Mouse (Mus musculus): ENCODE results near the gene Asb10. TPM values are rescaled to one million over a fixed set of nuclear protein-coding genes. Genes with fewer than 3 reads are reported as not detected.

Asb10 gene
- polyA plus RNA-seq, 1 experiment from 2014 or later = 0.37 TPM

DNA sequence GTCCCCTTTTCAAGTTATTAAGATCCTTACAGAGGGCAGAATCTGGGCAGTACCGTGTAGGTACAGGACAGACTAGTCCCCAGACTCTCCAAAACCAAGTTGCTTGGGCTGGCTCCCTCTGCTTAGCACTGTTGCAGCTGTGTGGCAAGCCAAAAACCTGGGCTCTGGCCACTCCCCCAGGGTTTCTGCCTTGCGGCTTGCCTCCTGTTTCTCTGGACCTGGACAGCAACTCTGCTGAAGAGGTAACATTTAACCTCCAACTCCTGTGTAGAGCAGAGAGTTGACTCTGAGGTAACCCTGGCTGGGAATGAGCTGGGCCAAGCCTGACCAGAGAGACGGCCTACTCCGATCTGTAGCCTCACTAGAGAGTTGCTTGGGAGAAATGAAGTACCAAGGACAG is 38.0 kb downstream of the Asb10 start:
- Histone ChIP-seq H3K9me3 (no peaks in the 10 kb centered on the region), H3K36me3 (peaks cover 51% of the 10 kb centered on the region), H3K9ac (no peak overlapping the region), H3K27me3 (replicated peaks) (peaks cover 13% of the 10 kb centered on the region; the same call in 1 of the 2 replicates), H3K4me2 (replicated peaks) (no peak overlapping the region), H3K4me1 (peaks cover 34% of the 10 kb centered on the region), H3K27ac (no peak overlapping the region), H3K4me3 (no peak overlapping the region)
- WGBS = 76% methylated on average over 4 of the region's 4 CpGs
- ATAC-seq (ENCODE audit: low FRiP score, low read depth) = no peak

DNA sequence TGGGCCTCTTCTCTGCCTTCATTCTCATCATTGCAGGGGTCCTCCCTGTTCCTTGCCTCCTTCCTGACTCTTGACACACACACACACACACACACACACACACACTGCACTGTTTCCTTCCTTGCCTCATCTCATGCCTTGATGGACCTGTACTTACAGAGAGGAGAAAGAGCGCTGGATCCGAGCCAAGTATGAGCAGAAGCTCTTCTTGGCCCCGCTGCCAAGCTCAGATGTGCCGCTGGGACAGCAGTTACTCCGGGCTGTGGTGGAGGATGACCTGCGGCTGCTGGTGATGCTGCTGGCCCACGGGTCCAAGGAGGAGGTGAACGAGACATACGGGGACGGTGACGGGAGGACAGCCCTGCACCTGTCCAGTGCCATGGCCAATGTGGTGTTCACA is 39.9 kb downstream of the Asb10 start:
- Histone ChIP-seq H3K27me3 (replicated peaks) (peaks cover 13% of the 10 kb centered on the region; the same call in 1 of the 2 replicates), H3K36me3 (peaks cover 65% of the 10 kb centered on the region), H3K4me3 (no peak overlapping the region), H3K9ac (no peak overlapping the region), H3K9me3 (no peaks in the 10 kb centered on the region), H3K27ac (no peak overlapping the region), H3K4me2 (replicated peaks) (no peak overlapping the region), H3K4me1 (peaks cover 51% of the 10 kb centered on the region)
- no peak for ATAC-seq (ENCODE audit: low FRiP score, low read depth)
- WGBS = 90% methylated on average over 11 of the region's 11 CpGs

DNA sequence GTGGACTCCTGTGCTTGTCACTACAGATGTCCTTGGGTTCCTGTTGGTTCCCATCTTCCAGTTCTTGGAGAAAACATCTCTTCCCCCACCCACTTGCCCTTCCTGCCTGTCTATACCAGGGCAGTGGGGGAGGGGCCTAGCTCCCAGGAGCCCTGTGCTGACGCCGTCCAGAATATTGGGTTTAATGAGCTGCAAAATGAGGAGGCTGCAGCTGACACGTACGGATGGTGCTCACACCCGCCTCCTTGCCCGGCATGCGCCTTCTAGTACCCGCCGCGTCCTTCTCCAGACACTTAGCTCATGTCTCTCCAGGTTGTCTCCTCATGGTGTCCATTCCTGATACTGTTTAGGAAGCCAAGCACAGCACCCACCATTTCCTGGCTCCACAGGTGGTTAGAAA is 41.7 kb downstream of the Asb10 start:
- Histone ChIP-seq H3K4me2 (replicated peaks) (no peak overlapping the region), H3K27ac (no peak overlapping the region), H3K4me1 (peaks cover 50% of the 10 kb centered on the region), H3K36me3 (peaks cover 73% of the 10 kb centered on the region), H3K27me3 (replicated peaks) (peaks cover 8% of the 10 kb centered on the region; the same call in 1 of the 2 replicates), H3K4me3 (no peak overlapping the region), H3K9ac (no peak overlapping the region), H3K9me3 (no peaks in the 10 kb centered on the region)
- 51% methylated on average over 10 of the region's 10 CpGs for WGBS
- 0 out of 2 replicates have a peak, but pooled peaks have one; percentile 15 for ATAC-seq (ENCODE audit: low FRiP score, low read depth)

DNA sequence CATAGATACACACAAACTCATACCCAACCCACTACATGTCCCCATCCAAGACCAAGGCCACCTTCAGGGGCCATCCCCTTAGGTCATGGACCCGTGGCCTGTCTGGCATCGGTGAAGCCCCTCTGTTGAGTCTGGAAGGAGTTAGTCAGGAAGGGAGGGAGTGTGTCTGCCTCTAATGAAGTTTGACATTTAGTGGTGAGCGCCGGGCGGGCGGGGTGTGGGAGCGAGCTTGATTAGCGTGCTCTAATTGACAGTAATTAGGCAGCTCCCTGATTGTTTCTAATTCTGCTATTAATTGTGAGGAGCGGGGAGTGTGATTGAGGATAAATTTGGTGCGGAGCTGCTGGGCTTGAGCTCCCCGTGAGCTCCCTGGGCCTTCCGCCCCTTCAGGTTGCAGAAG is 43.3 kb downstream of the Asb10 start:
- peaks cover 84% of the 10 kb centered on the region for H3K36me3 ChIP-seq
- H3K27me3 ChIP-seq (replicated peaks) = no peaks in the 10 kb centered on the region
- ATAC-seq (ENCODE audit: low FRiP score, low read depth) = no peak
- H3K27ac ChIP-seq = no peak overlapping the region
- H3K4me2 ChIP-seq (replicated peaks) = no peak overlapping the region
- peaks cover 50% of the 10 kb centered on the region for H3K4me1 ChIP-seq
- H3K9ac ChIP-seq = no peak overlapping the region
- no peak overlapping the region for H3K4me3 ChIP-seq
- no peaks in the 10 kb centered on the region for H3K9me3 ChIP-seq
- WGBS = 76% methylated on average over 12 of the region's 12 CpGs

DNA sequence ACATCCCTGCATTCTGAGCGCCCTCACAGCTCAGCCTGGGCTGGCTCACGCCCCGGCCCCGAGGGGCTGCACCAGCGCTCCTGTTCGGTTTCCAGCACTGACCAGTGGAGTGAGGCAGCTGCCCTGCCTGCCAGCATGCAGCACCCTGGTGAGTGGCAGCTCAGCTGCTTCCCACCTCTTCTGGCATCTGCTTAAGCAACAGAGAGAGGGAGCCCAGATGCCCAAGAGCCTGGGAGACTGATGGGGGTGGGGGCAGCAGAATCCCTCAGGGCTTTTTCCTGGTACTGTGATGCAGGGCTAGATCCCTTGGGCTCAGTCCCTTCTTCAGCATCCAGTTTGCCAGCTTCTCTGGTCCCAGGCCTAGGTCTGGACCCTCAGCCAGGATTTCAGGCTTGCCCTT is 44.0 kb downstream of the Asb10 start:
- no peaks in the 10 kb centered on the region for H3K27me3 ChIP-seq (replicated peaks)
- peaks cover 50% of the 10 kb centered on the region for H3K4me1 ChIP-seq
- peaks cover 85% of the 10 kb centered on the region for H3K36me3 ChIP-seq
- ATAC-seq (ENCODE audit: low FRiP score, low read depth) = no peak
- H3K9ac ChIP-seq = no peak overlapping the region
- H3K27ac ChIP-seq = 0 out of 2 replicates have a peak overlapping the region, but pooled peaks have one; percentile 46
- H3K9me3 ChIP-seq = no peaks in the 10 kb centered on the region
- no peak overlapping the region for H3K4me2 ChIP-seq (replicated peaks)
- 62% methylated on average over 6 of the region's 6 CpGs for WGBS
- H3K4me3 ChIP-seq = no peak overlapping the region

DNA sequence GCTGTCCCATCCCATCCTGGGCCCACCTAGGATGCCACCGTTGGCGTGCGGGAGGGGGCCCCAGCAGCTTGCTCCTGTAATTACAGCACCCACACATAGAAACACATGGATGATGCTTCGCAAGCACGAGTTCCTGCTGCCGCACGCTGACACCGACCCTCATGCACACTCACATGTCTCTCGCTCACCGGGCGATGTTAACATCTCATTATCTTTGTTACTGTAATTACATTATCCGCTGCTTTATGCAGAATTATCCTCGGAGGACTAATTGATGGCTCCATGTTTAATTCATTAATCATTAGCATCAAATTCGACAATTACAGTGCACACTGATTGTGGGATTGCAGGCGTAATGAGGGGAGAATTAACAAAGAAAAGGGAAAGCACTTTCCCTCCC is 45.8 kb downstream of the Asb10 start:
- Histone ChIP-seq H3K4me1 (peaks cover 50% of the 10 kb centered on the region), H3K9ac (no peak overlapping the region), H3K4me2 (replicated peaks) (no peak overlapping the region), H3K27me3 (replicated peaks) (no peaks in the 10 kb centered on the region), H3K27ac (no peak overlapping the region), H3K36me3 (peaks cover 82% of the 10 kb centered on the region), H3K4me3 (no peak overlapping the region), H3K9me3 (no peaks in the 10 kb centered on the region)
- peak; percentile 11; the same call in 1 of the 2 replicates for ATAC-seq (ENCODE audit: low FRiP score, low read depth)
- 62% methylated on average over 15 of the region's 15 CpGs for WGBS

DNA sequence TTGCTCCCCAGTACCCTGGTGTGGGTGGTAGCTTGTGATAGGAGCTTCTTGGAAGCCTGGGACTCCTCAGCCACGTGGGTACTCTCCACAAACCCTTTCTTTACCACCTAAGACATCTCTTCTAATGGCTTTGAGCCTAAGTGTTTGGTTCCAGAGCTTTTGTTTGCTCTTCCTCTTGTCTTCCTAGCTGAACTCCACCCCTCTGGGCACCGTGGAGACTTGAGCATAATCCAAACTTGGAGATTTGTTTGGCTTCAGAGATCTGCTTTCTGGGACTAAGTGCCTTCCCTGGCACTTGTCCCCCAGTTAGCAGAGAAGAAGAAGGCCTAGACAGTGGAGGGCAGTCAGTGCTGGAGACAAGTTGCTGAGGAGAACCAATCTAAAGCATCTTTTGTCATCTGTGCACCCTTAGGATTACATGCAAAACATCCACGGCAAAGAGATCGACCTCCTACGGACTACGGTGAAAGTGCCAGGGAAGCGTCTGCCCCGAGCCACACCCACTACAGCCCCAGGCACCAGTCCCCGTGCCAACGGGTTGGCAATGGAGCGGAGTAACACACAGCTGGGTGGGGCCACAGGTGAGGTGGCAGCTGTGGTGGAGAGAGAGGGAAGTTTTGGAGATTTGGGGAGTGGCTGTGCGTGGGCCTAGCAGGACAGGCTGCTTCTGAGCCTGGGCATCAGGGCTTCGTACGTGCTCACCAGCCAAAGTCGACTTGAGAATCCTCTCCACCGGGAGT is 48.1 kb downstream of the Asb10 start:
- no peak overlapping the region for H3K9ac ChIP-seq
- H3K27me3 ChIP-seq (replicated peaks) = no peaks in the 10 kb centered on the region
- no peak overlapping the region for H3K4me2 ChIP-seq (replicated peaks)
- H3K4me3 ChIP-seq = no peak overlapping the region
- WGBS = 89% methylated on average over 16 of the region's 16 CpGs
- no peak for ATAC-seq (ENCODE audit: low FRiP score, low read depth)
- no peaks in the 10 kb centered on the region for H3K9me3 ChIP-seq
- no peak overlapping the region for H3K27ac ChIP-seq
- H3K4me1 ChIP-seq = peaks cover 34% of the 10 kb centered on the region
- H3K36me3 ChIP-seq = peaks cover 83% of the 10 kb centered on the region

DNA sequence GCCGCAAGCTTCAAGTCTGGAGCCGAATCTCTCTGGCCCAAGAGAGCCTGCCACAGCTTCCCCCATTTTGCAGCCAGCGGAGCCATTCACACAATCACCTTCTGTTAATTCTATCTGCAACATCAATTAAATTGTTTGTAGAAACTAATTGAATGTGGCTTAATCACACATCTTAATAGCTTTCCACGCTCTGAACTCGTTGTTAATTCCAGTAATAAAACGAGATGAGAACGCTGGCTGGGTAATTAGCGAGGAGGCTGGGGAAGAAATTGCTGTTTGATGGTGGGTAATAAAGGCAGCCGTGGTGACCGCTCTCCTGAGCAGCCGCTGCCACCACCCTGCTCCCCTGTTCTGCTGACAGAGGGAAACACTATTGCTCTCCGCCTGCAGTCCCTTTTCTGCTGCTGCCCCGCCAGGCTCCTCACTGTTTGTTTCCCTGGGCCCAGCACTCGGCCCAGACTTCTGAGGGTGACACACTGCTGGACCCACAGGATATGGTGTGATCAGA is 50.3 kb downstream of the Asb10 start:
- H3K4me2 ChIP-seq (replicated peaks) = no peak overlapping the region
- 24% methylated on average over 14 of the region's 14 CpGs for WGBS
- peaks cover 76% of the 10 kb centered on the region for H3K36me3 ChIP-seq
- no peak overlapping the region for H3K9ac ChIP-seq
- H3K27me3 ChIP-seq (replicated peaks) = no peaks in the 10 kb centered on the region
- no peaks in the 10 kb centered on the region for H3K9me3 ChIP-seq
- H3K27ac ChIP-seq = peak overlapping the region; percentile 32; the same call in 1 of the 2 replicates
- ATAC-seq (ENCODE audit: low FRiP score, low read depth) = no peak
- H3K4me1 ChIP-seq = peaks cover 33% of the 10 kb centered on the region
- no peak overlapping the region for H3K4me3 ChIP-seq

DNA sequence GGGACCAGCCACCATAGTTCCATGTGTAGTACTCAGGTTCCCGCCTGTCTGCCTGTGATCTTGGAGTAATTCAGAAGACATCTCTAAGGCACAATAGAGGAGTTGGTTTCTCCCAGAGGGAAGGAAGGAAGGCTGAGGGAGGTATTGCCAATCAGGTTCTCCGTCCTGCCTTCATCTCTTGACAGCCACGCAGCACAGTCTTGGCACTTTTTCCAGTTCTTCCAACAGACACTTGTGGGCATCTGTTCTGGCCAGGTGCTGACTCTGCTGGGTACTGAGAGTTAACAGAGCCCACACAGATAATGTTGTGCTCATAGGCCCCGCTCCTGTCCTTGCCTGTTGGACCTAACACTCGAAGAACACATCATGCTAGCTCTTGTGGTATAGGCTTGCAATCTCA is 54.0 kb downstream of the Asb10 start:
- ATAC-seq (ENCODE audit: low FRiP score, low read depth) = no peak
- no peak overlapping the region for H3K27ac ChIP-seq
- no peak overlapping the region for H3K9ac ChIP-seq
- no peak overlapping the region for H3K4me2 ChIP-seq (replicated peaks)
- H3K4me3 ChIP-seq = no peak overlapping the region
- H3K9me3 ChIP-seq = no peaks in the 10 kb centered on the region
- WGBS = 94% methylated on average over 5 of the region's 5 CpGs
- peaks cover 52% of the 10 kb centered on the region for H3K4me1 ChIP-seq
- H3K36me3 ChIP-seq = peaks cover 72% of the 10 kb centered on the region
- peaks cover 5% of the 10 kb centered on the region; the same call in 1 of the 2 replicates for H3K27me3 ChIP-seq (replicated peaks)

DNA sequence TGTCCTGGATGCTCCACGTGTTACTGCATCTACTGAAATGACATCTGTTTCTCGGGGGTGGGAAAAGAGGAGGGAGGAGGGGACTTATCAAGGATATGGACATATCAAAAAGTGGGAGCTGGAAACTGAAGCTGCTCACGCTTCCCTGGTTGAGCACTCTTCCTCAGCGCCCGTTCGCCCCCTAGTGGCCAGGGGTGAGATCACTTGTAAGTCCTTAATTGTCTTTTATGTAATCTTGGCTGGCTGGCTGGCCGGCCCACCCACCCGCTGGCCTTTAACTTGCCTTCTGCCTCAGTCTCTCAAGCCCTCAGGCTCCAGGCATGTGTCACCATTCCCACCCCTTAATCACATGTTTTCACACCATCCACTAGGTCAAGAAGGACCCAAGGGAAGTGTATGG is 54.7 kb downstream of the Asb10 start:
- ATAC-seq (ENCODE audit: low FRiP score, low read depth) = no peak
- no peaks in the 10 kb centered on the region for H3K9me3 ChIP-seq
- H3K27me3 ChIP-seq (replicated peaks) = peaks cover 5% of the 10 kb centered on the region; the same call in 1 of the 2 replicates
- peaks cover 56% of the 10 kb centered on the region for H3K4me1 ChIP-seq
- 3% methylated on average over 8 of the region's 8 CpGs for WGBS
- no peak overlapping the region for H3K4me2 ChIP-seq (replicated peaks)
- H3K27ac ChIP-seq = no peak overlapping the region
- H3K9ac ChIP-seq = no peak overlapping the region
- no peak overlapping the region for H3K4me3 ChIP-seq
- peaks cover 68% of the 10 kb centered on the region for H3K36me3 ChIP-seq

DNA sequence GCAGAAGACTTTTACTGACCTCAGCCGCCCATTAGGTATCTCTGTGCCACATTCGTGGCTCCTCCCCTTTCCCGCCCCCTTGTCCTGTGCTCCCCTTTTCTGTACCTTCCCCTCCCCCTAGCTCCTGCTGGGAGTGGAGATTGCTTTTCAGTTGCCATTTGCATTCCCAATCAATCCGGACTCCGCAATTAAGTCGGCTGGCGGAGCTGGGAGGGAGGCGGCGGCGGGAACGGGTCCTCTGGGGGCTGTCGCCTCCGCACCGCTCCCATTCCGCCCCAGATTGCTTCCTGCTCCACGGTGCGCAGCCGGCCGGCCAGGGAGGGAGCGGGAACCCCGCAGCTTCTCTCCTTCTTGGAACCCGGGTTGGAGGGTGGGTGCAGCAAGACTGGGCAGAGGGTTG is 55.8 kb downstream of the Asb10 start:
- Histone ChIP-seq H3K4me2 (replicated peaks) (peak overlapping the region; percentile 52), H3K9ac (peak overlapping the region; percentile 26; the same call in 1 of the 2 replicates), H3K9me3 (no peaks in the 10 kb centered on the region), H3K4me3 (no peak overlapping the region), H3K27me3 (replicated peaks) (peaks cover 5% of the 10 kb centered on the region; the same call in 1 of the 2 replicates), H3K4me1 (peaks cover 58% of the 10 kb centered on the region), H3K36me3 (peaks cover 71% of the 10 kb centered on the region), H3K27ac (peak overlapping the region; percentile 62; the same call in 1 of the 2 replicates)
- 11% methylated on average over 22 of the region's 22 CpGs for WGBS
- ATAC-seq (ENCODE audit: low FRiP score, low read depth) = peak; percentile 29

DNA sequence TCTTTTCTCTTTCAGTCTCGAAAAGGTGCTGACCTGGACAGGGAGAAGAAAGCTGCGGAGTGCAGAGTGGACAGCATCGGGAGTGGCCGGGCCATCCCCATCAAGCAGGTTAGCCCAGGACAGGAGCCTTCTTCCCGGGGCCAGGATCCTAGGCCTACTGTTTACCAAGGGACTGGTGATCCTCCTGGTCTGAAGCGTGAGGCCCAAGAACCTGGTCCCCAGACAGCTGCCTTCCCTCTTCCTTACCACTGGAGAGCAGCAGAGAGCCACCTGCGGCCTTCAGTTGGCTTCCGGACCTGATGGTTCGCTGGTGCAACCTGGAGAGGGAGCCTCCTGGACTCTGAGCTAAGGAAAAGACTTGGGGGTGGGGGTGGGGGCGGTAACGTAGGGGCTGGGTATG is 57.5 kb downstream of the Asb10 start:
- H3K9ac ChIP-seq = no peak overlapping the region
- no peak overlapping the region for H3K4me3 ChIP-seq
- peaks cover 5% of the 10 kb centered on the region; the same call in 1 of the 2 replicates for H3K27me3 ChIP-seq (replicated peaks)
- no peak overlapping the region for H3K27ac ChIP-seq
- H3K4me1 ChIP-seq = peaks cover 57% of the 10 kb centered on the region
- peak; percentile 14 for ATAC-seq (ENCODE audit: low FRiP score, low read depth)
- WGBS = 22% methylated on average over 11 of the region's 11 CpGs
- H3K9me3 ChIP-seq = no peaks in the 10 kb centered on the region
- H3K4me2 ChIP-seq (replicated peaks) = no peak overlapping the region
- peaks cover 70% of the 10 kb centered on the region for H3K36me3 ChIP-seq

All from neural tube, embryonic 12.5 days (tissue).